Mouse (Mus musculus) midbrain, embryonic 12.5 days (tissue): ENCODE measurements at regions not wholly inside any gene's neighbourhood (a gene's known extent, or its start where the extent isn't known, plus 50 kb on each side); places are given as distances from the start of the nearest gene placed in this dataset.

ENCODE experiments used
- ATAC-seq: fragments of 200-750 bp; cut with Nextera tagmentation; 2 replicates; pipeline ENCODE4 v1.8.0; 2017; ENCODE audit warnings: low read depth, moderate TSS enrichment, moderate library complexity; ENCODE audit not compliant: low FRiP score
- H3K27ac ChIP-seq: fragments of 300-500 bp; sonication (generic); replicated peaks from 2 replicates; pipeline ENCODE4 v1.5.1; 2016; ENCODE audit warnings: mild to moderate bottlenecking
- H3K27me3 ChIP-seq: fragments of 300-500 bp; sonication (generic); 2 replicates; pipeline ENCODE4 v1.6.1; 2016; ENCODE audit warnings: mild to moderate bottlenecking
- H3K36me3 ChIP-seq: fragments of 300-500 bp; sonication (generic); 2 replicates; pipeline ENCODE4 v1.6.1; 2016
- H3K4me1 ChIP-seq: fragments of 300-500 bp; sonication (generic); 2 replicates; pipeline ENCODE4 v1.6.1; 2016
- H3K4me2 ChIP-seq: fragments of 300-500 bp; sonication (generic); replicated peaks from 2 replicates; pipeline ENCODE4 v1.6.1; 2016; ENCODE audit warnings: mild to moderate bottlenecking, moderate library complexity
- H3K4me3 ChIP-seq: fragments of 300-500 bp; sonication (generic); 2 replicates; pipeline ENCODE4 v1.5.1; 2016; ENCODE audit warnings: mild to moderate bottlenecking
- H3K9ac ChIP-seq: fragments of 300-500 bp; sonication (generic); replicated peaks from 2 replicates; pipeline ENCODE4 v1.6.1; 2016; ENCODE audit warnings: mild to moderate bottlenecking, moderate library complexity
- H3K9me3 ChIP-seq: fragments of 300-500 bp; sonication (generic); 2 replicates; pipeline ENCODE4 v1.6.1; 2016; ENCODE audit warnings: mild to moderate bottlenecking
- whole genome bisulfite sequencing: fragments of 180-500 bp; shearing (Covaris S2); methylation state at CpG from one replicate; pipeline ENCODE4 v1.1.7; 2016; 5-methylcytosine and 5-hydroxymethylcytosine counted together

GRCm38 (mm10) chr3:131771863-131772546 lies 207.4 kb downstream of the Papss1 start:
- H3K27me3 ChIP-seq, result no peaks in the 10 kb centered on the region
- H3K4me3 ChIP-seq, result no peak overlapping the region
- H3K4me2 ChIP-seq, result no peak overlapping the region
- H3K4me1 ChIP-seq, result no peaks in the 10 kb centered on the region
- no peaks in the 10 kb centered on the region for H3K9me3 ChIP-seq
- H3K9ac ChIP-seq, result no peak overlapping the region
- H3K36me3 ChIP-seq, result no peaks in the 10 kb centered on the region
- H3K27ac ChIP-seq, result no peak overlapping the region
- 79% methylated on average over 4 of the region's 4 CpGs for WGBS
- ATAC-seq, result no peak

DNA sequence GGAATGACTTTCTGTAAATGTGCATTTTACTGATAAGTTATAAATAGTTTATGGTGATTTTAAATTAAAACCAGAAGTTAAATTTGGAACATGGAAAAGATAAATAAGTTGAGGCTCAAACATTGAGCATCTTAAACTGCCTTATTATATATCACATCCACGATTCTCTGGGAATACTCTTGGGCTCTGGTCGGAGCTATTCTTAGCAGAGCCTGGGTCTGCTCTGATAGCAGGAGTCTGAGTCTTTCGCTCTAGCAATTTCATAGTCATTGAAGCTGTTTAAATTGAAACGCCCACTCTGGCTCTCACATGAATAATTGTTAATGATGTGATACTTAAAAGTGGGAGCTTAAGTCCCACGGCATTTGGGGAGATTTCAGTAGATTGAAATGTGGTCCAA lies 208.0 kb downstream of the Papss1 start:
- Histone ChIP-seq H3K9me3 (no peaks in the 10 kb centered on the region), H3K27me3 (no peaks in the 10 kb centered on the region), H3K27ac (no peak overlapping the region), H3K4me3 (no peak overlapping the region), H3K36me3 (no peaks in the 10 kb centered on the region), H3K4me1 (no peaks in the 10 kb centered on the region), H3K9ac (no peak overlapping the region), H3K4me2 (no peak overlapping the region)
- no peak for ATAC-seq
- 70% methylated on average over 5 of the region's 5 CpGs for WGBS

- no peak for ATAC-seq
- H3K4me2 ChIP-seq, result no peak overlapping the region
- no peak overlapping the region for H3K9ac ChIP-seq
- no peaks in the 10 kb centered on the region for H3K27me3 ChIP-seq
- no peak overlapping the region for H3K4me3 ChIP-seq
- H3K4me1 ChIP-seq, result no peaks in the 10 kb centered on the region
- WGBS, result 73% methylated on average over 4 of the region's 4 CpGs
- H3K27ac ChIP-seq, result no peak overlapping the region
- H3K36me3 ChIP-seq, result no peaks in the 10 kb centered on the region
- no peaks in the 10 kb centered on the region for H3K9me3 ChIP-seq
These were observed 210.9 kb downstream of the Papss1 start for GRCm38 (mm10) chr3:131775431-131775830.

DNA sequence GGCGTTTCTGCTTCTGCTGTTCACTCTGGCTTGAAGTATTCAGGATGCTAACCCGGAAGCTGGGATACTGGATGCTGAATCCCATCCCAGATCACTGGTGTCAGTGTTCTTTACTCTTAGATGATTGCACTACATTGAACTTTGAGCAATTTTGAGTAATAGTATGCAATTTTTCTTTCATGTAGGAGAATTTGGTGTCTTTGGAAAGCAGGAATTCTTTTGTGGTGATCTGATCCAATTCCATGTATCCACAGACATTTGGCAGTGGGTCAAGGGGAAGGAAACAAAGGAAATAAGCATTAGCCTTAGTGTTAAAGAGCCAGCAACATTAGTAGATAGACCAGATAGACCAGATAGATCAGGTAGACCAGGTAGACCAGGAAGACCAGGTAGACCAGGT lies 212.1 kb downstream of the Papss1 start:
- no peaks in the 10 kb centered on the region for H3K4me1 ChIP-seq
- H3K27ac ChIP-seq, result no peak overlapping the region
- H3K9ac ChIP-seq, result no peak overlapping the region
- no peak overlapping the region for H3K4me3 ChIP-seq
- 85% methylated on average over 2 of the region's 2 CpGs for WGBS
- no peaks in the 10 kb centered on the region for H3K9me3 ChIP-seq
- H3K36me3 ChIP-seq, result no peaks in the 10 kb centered on the region
- ATAC-seq, result no peak
- no peaks in the 10 kb centered on the region for H3K27me3 ChIP-seq
- no peak overlapping the region for H3K4me2 ChIP-seq

- Histone ChIP-seq H3K27me3 (no peaks in the 10 kb centered on the region), H3K4me3 (no peak overlapping the region), H3K36me3 (no peaks in the 10 kb centered on the region), H3K9ac (no peak overlapping the region), H3K4me2 (no peak overlapping the region), H3K27ac (no peak overlapping the region), H3K9me3 (no peaks in the 10 kb centered on the region), H3K4me1 (no peaks in the 10 kb centered on the region)
- 85% methylated on average over 7 of the region's 7 CpGs for WGBS
- ATAC-seq, result no peak
These were observed 215.2 kb downstream of the Papss1 start for GRCm38 (mm10) chr3:131779803-131780202.

GRCm38 (mm10) chr3:131785524-131785923 lies 221.0 kb downstream of the Papss1 start:
- 92% methylated on average over 3 of the region's 3 CpGs for WGBS

GRCm38 (mm10) chr3:131788321-131788720 lies 223.8 kb downstream of the Papss1 start:
- no peaks in the 10 kb centered on the region for H3K9me3 ChIP-seq
- no peak overlapping the region for H3K4me2 ChIP-seq
- WGBS, result 81% methylated on average over 2 of the region's 2 CpGs
- H3K9ac ChIP-seq, result no peak overlapping the region
- ATAC-seq, result no peak
- no peaks in the 10 kb centered on the region for H3K27me3 ChIP-seq
- H3K36me3 ChIP-seq, result no peaks in the 10 kb centered on the region
- no peak overlapping the region for H3K27ac ChIP-seq
- no peak overlapping the region for H3K4me3 ChIP-seq
- no peaks in the 10 kb centered on the region for H3K4me1 ChIP-seq

More at GRCm38 (mm10) chr3:131785524-131785923, 221.0 kb downstream of the Papss1 start:
- Histone ChIP-seq H3K9ac (no peak overlapping the region), H3K27me3 (no peaks in the 10 kb centered on the region), H3K9me3 (no peaks in the 10 kb centered on the region), H3K4me1 (no peaks in the 10 kb centered on the region), H3K4me2 (no peak overlapping the region), H3K27ac (no peak overlapping the region), H3K36me3 (no peaks in the 10 kb centered on the region), H3K4me3 (no peak overlapping the region)
- no peak for ATAC-seq

DNA sequence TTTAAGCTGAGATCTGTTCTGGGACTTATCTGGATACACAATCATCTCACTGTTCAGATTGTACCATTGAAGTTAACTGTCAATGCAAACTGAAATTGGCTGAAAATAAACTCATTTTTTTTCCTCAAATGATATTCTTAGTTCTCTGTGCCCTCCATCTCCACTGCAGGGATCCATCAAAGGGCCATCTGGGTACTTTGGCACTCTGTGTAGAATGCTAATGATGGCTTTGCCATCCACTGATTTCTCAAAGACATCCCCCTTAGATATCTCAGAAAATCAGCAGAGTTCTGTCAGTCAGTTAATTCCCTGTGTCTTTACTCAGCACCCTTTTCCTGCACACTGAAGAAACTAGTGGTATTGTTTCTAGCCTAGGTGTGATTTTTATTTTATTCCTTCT lies 224.6 kb downstream of the Papss1 start:
- H3K27me3 ChIP-seq, result no peaks in the 10 kb centered on the region
- ATAC-seq, result no peak
- no peak overlapping the region for H3K4me2 ChIP-seq

DNA sequence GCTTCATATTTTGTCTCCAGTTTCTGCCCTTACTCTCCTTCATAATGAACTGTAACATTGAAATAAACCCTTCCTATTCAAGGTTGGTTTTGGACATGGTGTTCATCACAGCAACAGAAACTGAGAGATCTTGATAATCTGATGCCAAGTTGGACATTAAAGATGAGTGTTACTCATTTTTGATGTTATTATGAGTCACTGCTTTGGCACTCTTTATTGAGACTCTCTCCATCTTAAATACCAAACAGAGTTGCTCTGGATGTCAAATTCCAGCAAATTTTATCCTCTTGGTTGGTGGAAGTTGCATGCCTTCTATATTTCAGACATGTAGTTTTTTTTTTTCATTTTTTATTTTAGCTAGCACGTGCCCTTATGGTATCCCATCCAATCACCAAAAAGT lies 229.5 kb downstream of the Papss1 start:
- H3K4me2 ChIP-seq, result no peak overlapping the region
- no peak overlapping the region for H3K27ac ChIP-seq
- H3K9me3 ChIP-seq, result no peaks in the 10 kb centered on the region
- no peak overlapping the region for H3K9ac ChIP-seq
- H3K27me3 ChIP-seq, result no peaks in the 10 kb centered on the region
- no peak overlapping the region for H3K4me3 ChIP-seq
- ATAC-seq, result no peak
- 85% methylated on average over 1 of the region's 1 CpGs for WGBS
- H3K36me3 ChIP-seq, result no peaks in the 10 kb centered on the region
- H3K4me1 ChIP-seq, result no peaks in the 10 kb centered on the region

More for the DNA sequence above, 224.6 kb downstream of the Papss1 start:
- Histone ChIP-seq H3K27ac (no peak overlapping the region), H3K4me1 (no peaks in the 10 kb centered on the region), H3K36me3 (no peaks in the 10 kb centered on the region), H3K4me3 (no peak overlapping the region), H3K9ac (no peak overlapping the region), H3K9me3 (no peaks in the 10 kb centered on the region)

DNA sequence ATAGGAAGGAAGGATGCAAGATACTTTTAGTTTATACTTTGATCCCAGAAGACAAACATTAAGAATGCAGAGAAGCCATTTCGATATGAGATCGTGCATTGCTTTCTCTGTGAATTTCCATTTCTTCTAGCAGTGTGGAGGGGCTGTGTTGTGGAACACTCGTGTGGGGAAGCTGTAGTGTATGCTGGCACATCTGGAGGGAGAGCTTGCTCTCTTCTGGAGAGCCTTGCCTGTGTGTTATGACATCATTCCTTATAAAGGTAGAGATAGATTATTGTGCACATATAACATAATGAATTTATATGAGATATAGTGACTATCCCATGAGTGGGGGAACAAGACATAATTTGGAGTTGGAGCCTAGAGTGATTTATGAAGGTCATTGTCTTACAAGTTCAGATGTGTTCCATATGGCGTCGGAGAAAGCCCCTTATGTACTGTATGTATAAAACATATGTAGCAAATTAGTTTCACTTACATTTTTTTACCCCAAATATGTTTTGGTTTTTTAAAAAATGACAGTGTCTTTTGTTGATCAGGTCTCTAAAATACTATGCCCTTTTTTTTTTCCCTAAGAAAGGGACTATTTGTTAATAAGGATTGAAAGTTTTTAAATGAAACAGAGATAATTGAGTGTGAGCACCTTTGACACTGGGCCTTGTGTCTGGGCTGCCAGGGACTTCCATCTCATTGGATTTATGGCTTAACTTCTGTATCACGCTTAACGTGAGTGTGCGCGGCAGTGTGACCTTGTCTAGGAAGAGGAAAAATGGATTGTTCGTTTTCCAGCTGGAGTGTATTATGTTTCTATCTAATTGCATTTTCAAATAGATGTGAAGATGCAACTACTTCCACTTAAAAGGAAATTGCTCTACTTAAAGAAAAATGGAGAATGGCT lies 230.8 kb downstream of the Papss1 start:
- 79% methylated on average over 10 of the region's 10 CpGs for WGBS
- H3K4me3 ChIP-seq, result no peak overlapping the region
- no peaks in the 10 kb centered on the region for H3K36me3 ChIP-seq
- no peak overlapping the region for H3K4me2 ChIP-seq
- no peak overlapping the region for H3K27ac ChIP-seq
- H3K4me1 ChIP-seq, result no peaks in the 10 kb centered on the region
- ATAC-seq, result no peak
- H3K9ac ChIP-seq, result no peak overlapping the region
- no peaks in the 10 kb centered on the region for H3K27me3 ChIP-seq
- no peaks in the 10 kb centered on the region for H3K9me3 ChIP-seq

GRCm38 (mm10) chr3:131799774-131800173 lies 235.2 kb downstream of the Papss1 start:
- Histone ChIP-seq H3K4me1 (no peaks in the 10 kb centered on the region), H3K9me3 (no peaks in the 10 kb centered on the region), H3K9ac (no peak overlapping the region), H3K27ac (no peak overlapping the region), H3K27me3 (no peaks in the 10 kb centered on the region), H3K36me3 (no peaks in the 10 kb centered on the region), H3K4me3 (no peak overlapping the region), H3K4me2 (no peak overlapping the region)
- WGBS, result 86% methylated on average over 4 of the region's 4 CpGs
- no peak for ATAC-seq

DNA sequence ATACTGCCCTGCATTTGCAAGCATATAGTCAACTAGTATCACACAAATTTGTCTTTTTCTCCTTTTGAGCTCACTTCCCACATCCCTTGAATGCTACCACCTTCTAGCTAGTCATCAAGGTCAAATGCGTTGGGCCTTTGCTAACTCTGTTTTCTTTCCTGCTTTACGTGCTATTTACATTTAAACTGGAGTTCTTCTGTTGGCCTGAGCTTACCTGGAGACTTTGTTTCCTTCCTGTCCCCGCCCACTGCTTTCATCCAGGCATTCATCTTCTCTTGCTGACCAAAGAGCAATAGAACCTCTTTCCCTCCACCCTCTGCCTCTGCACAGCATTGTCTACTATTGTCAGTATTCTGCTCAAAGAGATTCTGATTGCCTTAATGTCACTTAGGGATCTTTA lies 237.0 kb downstream of the Papss1 start:
- no peak overlapping the region for H3K9ac ChIP-seq
- H3K4me2 ChIP-seq, result no peak overlapping the region
- H3K27me3 ChIP-seq, result no peaks in the 10 kb centered on the region
- H3K4me3 ChIP-seq, result no peak overlapping the region
- H3K36me3 ChIP-seq, result no peaks in the 10 kb centered on the region
- H3K27ac ChIP-seq, result no peak overlapping the region
- 74% methylated on average over 3 of the region's 3 CpGs for WGBS
- no peak for ATAC-seq
- H3K9me3 ChIP-seq, result no peaks in the 10 kb centered on the region
- no peaks in the 10 kb centered on the region for H3K4me1 ChIP-seq
